Mouse (Mus musculus): ENCODE measurements around the gene Ipmk. TPM values are rescaled to one million over a fixed set of nuclear protein-coding genes. Genes with fewer than 3 reads are reported as not detected.

Ipmk gene
- polyA plus RNA-seq (2012; rRNA removed), result 3.0 and 5.1 TPM in 2 replicates
- polyA plus RNA-seq (2014; fragmentation: Nextera tagmentation; extraction: Ambion mirVana), result 7.9 and 9.5 TPM in 2 replicates

- peak within 1 kb of the TSS; percentile 82 for H3K27ac ChIP-seq
Observed at GRCm38 (mm10) chr10:71347509-71347949, at the start of gene Ipmk. Gene Ipmk, plus strand, starts transcription at chr10:71347763.

GRCm38 (mm10) chr10:71300161-71300560 is 47.4 kb upstream of the Ipmk start:
- ATAC-seq (ENCODE audit: insufficient read depth) (no peak), DNase-seq (ENCODE audit: low read depth in 3 of 3, low spot score in 3 of 3) (no peak)
- Histone ChIP-seq H3K9me3 (ENCODE audit: control insufficient read depth, low read length) (no peaks in the 10 kb centered on the region), H3K27ac (no peak overlapping the region), H3K9ac (replicated peaks) (no peak overlapping the region), H3K4me2 (ENCODE audit: low read depth) (no peak overlapping the region), H3K27me3 (ENCODE audit: control insufficient read depth, insufficient read depth, low read length) (no peaks in the 10 kb centered on the region), H3K4me1 (replicated peaks; ENCODE audit: control insufficient read depth in 2 of 2, insufficient read depth in 2 of 2, low read length in 1 of 2) (no peaks in the 10 kb centered on the region), H3K36me3 (replicated peaks; ENCODE audit: control insufficient read depth, insufficient read depth, low read depth) (no peaks in the 10 kb centered on the region), H3K4me3 (ENCODE audit: insufficient read depth in 1 of 2, low read depth in 2 of 2, low read length in 2 of 2) (no peak overlapping the region)
- WGBS (ENCODE audit: insufficient replicate concordance), result 45% methylated on average over 16 of the region's 16 CpGs
- TF ChIP-seq EP300 (IDR thresholded peaks at IDR 0.05; ENCODE audit: low read depth) (no peak), CTCF (IDR thresholded peaks at IDR 0.05; ENCODE audit: low read depth) (no peak)

More at GRCm38 (mm10) chr10:71347509-71347949, at the start of gene Ipmk:
- TF ChIP-seq EP300 (IDR thresholded peaks at IDR 0.05; ENCODE audit: low read depth), result no peak
- no peak for TF ChIP-seq CTCF (IDR thresholded peaks at IDR 0.05; ENCODE audit: low read depth)
- Histone ChIP-seq H3K9me3 (ENCODE audit: control insufficient read depth, low read length) (no peaks in the 10 kb centered on the region), H3K4me1 (replicated peaks; ENCODE audit: control insufficient read depth in 2 of 2, insufficient read depth in 2 of 2, low read length in 1 of 2) (peaks cover 18 to 25% of the 10 kb centered on the region in 2 experiments), H3K4me2 (ENCODE audit: low read depth) (peak within 1 kb of the TSS; percentile 94), H3K27me3 (ENCODE audit: control insufficient read depth, insufficient read depth, low read length) (no peaks in the 10 kb centered on the region), H3K4me3 (ENCODE audit: insufficient read depth in 1 of 2, low read depth in 2 of 2, low read length in 2 of 2) (peak within 1 kb of the TSS; percentile 82 to 86), H3K9ac (replicated peaks) (peak within 1 kb of the TSS; percentile 92), H3K36me3 (replicated peaks; ENCODE audit: control insufficient read depth, insufficient read depth, low read depth) (no peaks in the 10 kb centered on the region; the same call in 1 of the 2 replicates)
- DNase-seq (ENCODE audit: low read depth in 3 of 3, low spot score in 3 of 3), result peak; percentile 89 to 92 (median 91)
- WGBS (ENCODE audit: insufficient replicate concordance), result under 1% methylated on average over 48 of the region's 49 CpGs
- peak; percentile 87 for ATAC-seq (ENCODE audit: insufficient read depth)

- H3K9me3 ChIP-seq (ENCODE audit: control insufficient read depth, low read length), result no peaks in the 10 kb centered on the region
- 23% methylated on average over 5 of the region's 5 CpGs for WGBS (ENCODE audit: insufficient replicate concordance)
- no peak overlapping the region for H3K27ac ChIP-seq
- TF ChIP-seq EP300 (IDR thresholded peaks at IDR 0.05; ENCODE audit: low read depth), result no peak
- peak; percentile 44; the same call in 1 of the 2 replicates for TF ChIP-seq CTCF (IDR thresholded peaks at IDR 0.05; ENCODE audit: low read depth)
- H3K27me3 ChIP-seq (ENCODE audit: control insufficient read depth, insufficient read depth, low read length), result no peaks in the 10 kb centered on the region
- H3K4me2 ChIP-seq (ENCODE audit: low read depth), result no peak overlapping the region
- H3K4me3 ChIP-seq (ENCODE audit: insufficient read depth in 1 of 2, low read depth in 2 of 2, low read length in 2 of 2), result no peak overlapping the region
- no peaks in the 10 kb centered on the region for H3K4me1 ChIP-seq (replicated peaks; ENCODE audit: control insufficient read depth in 2 of 2, insufficient read depth in 2 of 2, low read length in 1 of 2)
- DNase-seq (ENCODE audit: low read depth in 3 of 3, low spot score in 3 of 3) (no peak), ATAC-seq (ENCODE audit: insufficient read depth) (no peak)
- no peaks in the 10 kb centered on the region for H3K36me3 ChIP-seq (replicated peaks; ENCODE audit: control insufficient read depth, insufficient read depth, low read depth)
- H3K9ac ChIP-seq (replicated peaks), result no peak overlapping the region
Observed at GRCm38 (mm10) chr10:71302490-71302889, 45.1 kb upstream of the Ipmk start.

- H3K9me3 ChIP-seq (ENCODE audit: control insufficient read depth, low read length), result no peaks in the 10 kb centered on the region
- DNase-seq (ENCODE audit: low read depth in 3 of 3, low spot score in 3 of 3) (peak in 1 of 3 experiments; percentile 26), ATAC-seq (ENCODE audit: insufficient read depth) (no peak)
- WGBS (ENCODE audit: insufficient replicate concordance), result 14% methylated on average over 6 of the region's 6 CpGs
- H3K4me3 ChIP-seq (ENCODE audit: insufficient read depth in 1 of 2, low read depth in 2 of 2, low read length in 2 of 2), result no peak overlapping the region
- no peaks in the 10 kb centered on the region for H3K27me3 ChIP-seq (ENCODE audit: control insufficient read depth, insufficient read depth, low read length)
- peak overlapping the region; percentile 25; the same call in 1 of the 2 replicates for H3K4me2 ChIP-seq (ENCODE audit: low read depth)
- H3K36me3 ChIP-seq (replicated peaks; ENCODE audit: control insufficient read depth, insufficient read depth, low read depth), result no peaks in the 10 kb centered on the region
- H3K27ac ChIP-seq, result no peak overlapping the region
- no peaks in the 10 kb centered on the region for H3K4me1 ChIP-seq (replicated peaks; ENCODE audit: control insufficient read depth in 2 of 2, insufficient read depth in 2 of 2, low read length in 1 of 2)
- TF ChIP-seq CTCF (IDR thresholded peaks at IDR 0.05; ENCODE audit: low read depth) (peak; percentile 72), EP300 (IDR thresholded peaks at IDR 0.05; ENCODE audit: low read depth) (no peak)
- H3K9ac ChIP-seq (replicated peaks), result no peak overlapping the region
Observed at GRCm38 (mm10) chr10:71306190-71306589, 41.4 kb upstream of the Ipmk start.

GRCm38 (mm10) chr10:71306759-71307158 is 40.8 kb upstream of the Ipmk start:
- Histone ChIP-seq H3K27ac (no peak overlapping the region), H3K4me1 (replicated peaks; ENCODE audit: control insufficient read depth in 2 of 2, insufficient read depth in 2 of 2, low read length in 1 of 2) (no peaks in the 10 kb centered on the region), H3K4me2 (ENCODE audit: low read depth) (0 out of 2 replicates have a peak overlapping the region, but pooled peaks have one; percentile 25), H3K9ac (replicated peaks) (no peak overlapping the region), H3K36me3 (replicated peaks; ENCODE audit: control insufficient read depth, insufficient read depth, low read depth) (no peaks in the 10 kb centered on the region), H3K9me3 (ENCODE audit: control insufficient read depth, low read length) (no peaks in the 10 kb centered on the region), H3K4me3 (ENCODE audit: insufficient read depth in 1 of 2, low read depth in 2 of 2, low read length in 2 of 2) (no peak overlapping the region), H3K27me3 (ENCODE audit: control insufficient read depth, insufficient read depth, low read length) (no peaks in the 10 kb centered on the region)
- TF ChIP-seq EP300 (IDR thresholded peaks at IDR 0.05; ENCODE audit: low read depth), result no peak
- no peak for TF ChIP-seq CTCF (IDR thresholded peaks at IDR 0.05; ENCODE audit: low read depth)
- 38% methylated on average over 6 of the region's 6 CpGs for WGBS (ENCODE audit: insufficient replicate concordance)
- DNase-seq (ENCODE audit: low read depth in 3 of 3, low spot score in 3 of 3), result no peak
- ATAC-seq (ENCODE audit: insufficient read depth), result no peak

Measured in liver, embryonic 14.5 days (tissue).